8 mouse cellular contexts compared by ENCODE assay signal in genomic region chr5:26189377-26189776, GRCm38 (mm10).
DNase-seq lines count a peak whose midpoint lies in the region; TF ChIP-seq lines count a peak whose summit lies in the region.
"Had no signal": no experiment of that assay in that cellular context is flagged by ENCODE, and none has a peak within 500 bp of the region (broad histone marks: within the 10 kb centered on the region; RNA-seq: fewer than 3 reads in every experiment).

No protein-coding gene starts in this region.

- H3K79me2 ChIP-seq in MEL (ENCODE audit: control insufficient read depth, insufficient read depth, low read length, poor library complexity) = no peaks in the 10 kb centered on the region

- no peak for TF ChIP-seq POLR2A in MEL (IDR thresholded peaks at IDR 0.05; ENCODE audit: control insufficient read depth in 1 of 2, insufficient read depth in 1 of 2, low read depth in 1 of 2, low read length in 2 of 2, poor library complexity in 1 of 2)

- peak; percentile 8 for DNase-seq in layer of hippocampus, adult 11-12 months (ENCODE audit: low spot score)
- no peak for DNase-seq in layer of hippocampus, adult 9-10 months (ENCODE audit: low spot score)
- peak; percentile 29 for DNase-seq in MEL (ENCODE audit: low read depth, low spot score)
- peak; percentile 35 to 46 for DNase-seq in adrenal gland, postnatal 36 days
- DNase-seq in induced T-regulatory cell, adult 2 months (ENCODE audit: low read depth) = peak; percentile 2
- DNase-seq in spleen, postnatal 36 days (ENCODE audit: low spot score in 2 of 2) = no peak
- no peak for DNase-seq in thymus, postnatal 36 days

- no peaks in the 10 kb centered on the region for H3K9me3 ChIP-seq in MEL (replicated peaks; ENCODE audit: insufficient read depth, low read length)
- H3K9me3 ChIP-seq: embryonic facial prominence, embryonic 12.5 days had no signal

- no peak overlapping the region for H3K9ac ChIP-seq in MEL (ENCODE audit: control insufficient read depth, low read depth, low read length, poor library complexity, severe bottlenecking)
- H3K9ac ChIP-seq: embryonic facial prominence, embryonic 12.5 days had no signal

- TF ChIP-seq RAD21 in MEL (IDR thresholded peaks at IDR 0.05; ENCODE audit: low read depth, low read length) = peak; percentile 51

- H3K27ac ChIP-seq in MEL (ENCODE audit: control insufficient read depth, low read depth, low read length) = no peak overlapping the region
- H3K27ac ChIP-seq: embryonic facial prominence, embryonic 12.5 days had no signal

- no peak overlapping the region for H3K4me3 ChIP-seq in MEL (ENCODE audit: control insufficient read depth in 1 of 2, insufficient read depth in 1 of 2, low read depth in 2 of 2, low read length in 2 of 2)
- H3K4me3 ChIP-seq: embryonic facial prominence, embryonic 12.5 days had no signal

- no peaks in the 10 kb centered on the region for H3K36me3 ChIP-seq in MEL (ENCODE audit: control insufficient read depth in 1 of 2, insufficient read depth in 2 of 2, low read length in 2 of 2)
- H3K36me3 ChIP-seq: embryonic facial prominence, embryonic 12.5 days had no signal

- H3K27me3 ChIP-seq in MEL (ENCODE audit: control insufficient read depth in 1 of 2, insufficient read depth in 2 of 2, low read length in 2 of 2) = no peaks in the 10 kb centered on the region
- H3K27me3 ChIP-seq: embryonic facial prominence, embryonic 12.5 days had no signal

- no peaks in the 10 kb centered on the region for H3K4me1 ChIP-seq in MEL (ENCODE audit: control insufficient read depth in 1 of 2, insufficient read depth in 2 of 2, low read length in 2 of 2)
- H3K4me1 ChIP-seq: embryonic facial prominence, embryonic 12.5 days had no signal

- no peak for TF ChIP-seq EP300 in MEL (IDR thresholded peaks at IDR 0.05; ENCODE audit: low read depth in 1 of 2, low read length in 2 of 2)

- peak; percentile 23 to 62 (median 57); a peak in 5 of 6 replicates for TF ChIP-seq CTCF in MEL (IDR thresholded peaks at IDR 0.05 in 2 of 3, conservative IDR thresholded peaks at IDR 0.05 in 1 of 3; ENCODE audit: control insufficient read depth in 1 of 3, insufficient read depth in 1 of 3, low read depth in 2 of 3, low read length in 3 of 3, poor library complexity in 1 of 3, severe bottlenecking in 1 of 3)

TF ChIP-seq in MEL, 35 proteins besides CTCF, POLR2A, EP300 and RAD21:
- TF ChIP-seq SMC3 (IDR thresholded peaks at IDR 0.05; ENCODE audit: low read depth, low read length) = peak; percentile 34
- TF ChIP-seq MYB (IDR thresholded peaks at IDR 0.05; ENCODE audit: low read depth, low read length) = no peak

Comparison
In these comparisons a context has a peak if more than half of its experiments do, and no peak if none do; other contexts are left out.
1. DNase-seq: peak in layer of hippocampus, adult 11-12 months (single experiment), MEL (single experiment), adrenal gland, postnatal 36 days (2 of 2) and induced T-regulatory cell, adult 2 months (single experiment); none in layer of hippocampus, adult 9-10 months (single experiment), spleen, postnatal 36 days (0 of 2) and thymus, postnatal 36 days (0 of 2).